Mouse (Mus musculus): ENCODE data around the gene Sgta. TPM values are rescaled to one million over a fixed set of nuclear protein-coding genes. Genes with fewer than 3 reads are reported as not detected.

Sgta gene
- total and polyA plus RNA-seq, 3 experiments: 100 to 1,019 (median 152) TPM

DNA sequence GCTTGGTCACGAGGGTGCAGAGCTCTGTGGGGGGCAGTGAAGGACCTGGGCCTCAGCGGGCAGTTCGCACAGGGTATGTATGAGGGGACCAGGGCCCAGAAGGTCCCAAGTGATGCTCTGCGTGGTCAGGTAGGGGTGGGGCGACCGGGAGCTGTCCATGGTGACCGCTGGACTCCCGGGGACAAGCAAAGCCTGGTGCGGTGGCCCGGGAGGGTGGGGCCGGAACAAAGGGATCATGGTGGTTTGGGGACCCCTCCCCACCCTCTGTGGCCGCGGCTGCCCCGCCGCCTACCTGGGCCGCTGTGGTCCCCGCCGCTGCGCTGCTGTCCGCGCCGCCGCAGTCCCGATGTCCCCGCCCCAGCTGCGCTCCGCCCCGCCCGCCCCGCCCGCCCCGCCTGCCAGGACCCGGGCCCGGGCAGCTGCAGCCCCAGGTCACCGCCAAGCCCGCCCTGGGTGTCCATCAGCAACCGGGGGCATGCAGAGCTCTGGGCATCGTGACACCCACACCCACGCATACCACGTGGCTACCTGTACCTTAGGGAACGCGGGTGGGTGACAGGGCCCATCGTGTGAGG, 34.8 kb downstream of the Sgta start:
- Histone ChIP-seq H3K9ac (ENCODE audit: control insufficient read depth, low read depth, low read length, poor library complexity, severe bottlenecking) (no peak overlapping the region), H3K27me3 (ENCODE audit: control insufficient read depth in 1 of 2, insufficient read depth in 2 of 2, low read length in 2 of 2) (no peaks in the 10 kb centered on the region), H3K36me3 (ENCODE audit: control insufficient read depth in 1 of 2, insufficient read depth in 2 of 2, low read length in 2 of 2) (no peaks in the 10 kb centered on the region), H3K4me1 (ENCODE audit: control insufficient read depth in 1 of 2, insufficient read depth in 2 of 2, low read length in 2 of 2) (no peaks in the 10 kb centered on the region), H3K27ac (ENCODE audit: control insufficient read depth, low read depth, low read length) (no peak overlapping the region), H3K9me3 (replicated peaks; ENCODE audit: insufficient read depth, low read length) (no peaks in the 10 kb centered on the region), H3K79me2 (ENCODE audit: control insufficient read depth, insufficient read depth, low read length, poor library complexity) (no peaks in the 10 kb centered on the region), H3K4me3 (ENCODE audit: control insufficient read depth in 1 of 2, insufficient read depth in 1 of 2, low read depth in 2 of 2, low read length in 2 of 2) (no peak overlapping the region)
- TF ChIP-seq TCF12 (IDR thresholded peaks at IDR 0.05; ENCODE audit: low read depth, low read length) (no peak), ELF1 (IDR thresholded peaks at IDR 0.05; ENCODE audit: low read depth, low read length) (no peak), POLR2A (IDR thresholded peaks at IDR 0.05; ENCODE audit: control insufficient read depth in 1 of 2, insufficient read depth in 1 of 2, low read depth in 1 of 2, low read length in 2 of 2, poor library complexity in 1 of 2) (no peak), NELFE (IDR thresholded peaks at IDR 0.05; ENCODE audit: low read depth, low read length) (no peak)
- DNase-seq (ENCODE audit: low read depth, low spot score): no peak

DNA sequence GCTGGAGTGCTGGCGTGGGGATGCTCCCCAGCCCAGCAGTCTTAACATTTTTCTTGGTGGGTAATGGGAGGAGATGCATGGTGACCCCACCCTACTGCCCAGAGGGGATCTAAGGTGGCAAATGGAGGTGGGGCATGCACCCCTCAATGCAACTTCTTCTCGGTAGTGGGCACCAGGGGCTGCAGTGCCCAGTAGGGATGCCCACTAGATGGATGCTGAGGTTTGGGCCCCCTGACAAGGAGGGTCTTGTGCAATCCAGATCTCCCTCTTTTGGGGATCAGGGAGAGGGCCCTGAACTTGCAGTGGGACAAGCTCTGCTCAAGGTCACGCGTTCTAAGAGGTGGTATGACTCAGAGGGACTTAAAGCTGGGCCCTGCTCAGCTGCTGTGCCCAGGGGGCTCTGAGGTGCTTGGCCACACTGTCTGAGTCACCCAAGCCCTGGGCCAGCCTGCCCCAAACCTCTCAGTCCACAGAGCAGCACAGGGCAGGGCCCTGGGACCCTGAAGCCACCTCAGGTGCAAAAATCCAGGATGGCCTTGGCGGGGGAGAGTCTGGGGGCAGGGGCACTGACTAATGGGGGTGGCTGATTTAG, 35.5 kb downstream of the Sgta start:
- no peak overlapping the region for H3K4me3 ChIP-seq (ENCODE audit: control insufficient read depth in 1 of 2, insufficient read depth in 1 of 2, low read depth in 2 of 2, low read length in 2 of 2)
- DNase-seq (ENCODE audit: low read depth, low spot score): no peak
- no peak overlapping the region for H3K27ac ChIP-seq (ENCODE audit: control insufficient read depth, low read depth, low read length)
- H3K9me3 ChIP-seq (replicated peaks; ENCODE audit: insufficient read depth, low read length): no peaks in the 10 kb centered on the region
- H3K79me2 ChIP-seq (ENCODE audit: control insufficient read depth, insufficient read depth, low read length, poor library complexity): no peaks in the 10 kb centered on the region
- no peaks in the 10 kb centered on the region for H3K36me3 ChIP-seq (ENCODE audit: control insufficient read depth in 1 of 2, insufficient read depth in 2 of 2, low read length in 2 of 2)
- H3K4me1 ChIP-seq (ENCODE audit: control insufficient read depth in 1 of 2, insufficient read depth in 2 of 2, low read length in 2 of 2): no peaks in the 10 kb centered on the region
- TF ChIP-seq GATA1 (IDR thresholded peaks at IDR 0.05; ENCODE audit: low read depth, low read length) (no peak), GABPA (IDR thresholded peaks at IDR 0.05; ENCODE audit: low read depth, low read length) (no peak), POLR2AphosphoS2 (IDR thresholded peaks at IDR 0.05; ENCODE audit: low read length) (no peak), USF2 (IDR thresholded peaks at IDR 0.05; ENCODE audit: borderline replicate concordance in 1 of 2, insufficient read depth in 1 of 2, low read depth in 1 of 2, low read length in 2 of 2) (no peak), EP300 (IDR thresholded peaks at IDR 0.05; ENCODE audit: low read depth in 1 of 2, low read length in 2 of 2) (no peak), SMC3 (IDR thresholded peaks at IDR 0.05; ENCODE audit: low read depth, low read length) (no peak), MXI1 (IDR thresholded peaks at IDR 0.05; ENCODE audit: low read depth, low read length) (no peak), NELFE (IDR thresholded peaks at IDR 0.05; ENCODE audit: low read depth, low read length) (no peak), MAFK (IDR thresholded peaks at IDR 0.05; ENCODE audit: borderline replicate concordance, low read depth, low read length) (no peak), BHLHE40 (IDR thresholded peaks at IDR 0.05; ENCODE audit: borderline replicate concordance, low read depth, low read length) (no peak), CTCF (IDR thresholded peaks at IDR 0.05 in 2 of 3, conservative IDR thresholded peaks at IDR 0.05 in 1 of 3; ENCODE audit: control insufficient read depth in 1 of 3, insufficient read depth in 1 of 3, low read depth in 2 of 3, low read length in 3 of 3, poor library complexity in 1 of 3, severe bottlenecking in 1 of 3) (no peak), MAZ (IDR thresholded peaks at IDR 0.05; ENCODE audit: low read depth, low read length) (no peak), TAL1 (IDR thresholded peaks at IDR 0.05; ENCODE audit: low read length) (no peak), NRF1 (IDR thresholded peaks at IDR 0.05; ENCODE audit: insufficient read depth, low read depth, low read length, poor library complexity, severe bottlenecking) (no peak), RAD21 (IDR thresholded peaks at IDR 0.05; ENCODE audit: low read depth, low read length) (no peak)
- H3K9ac ChIP-seq (ENCODE audit: control insufficient read depth, low read depth, low read length, poor library complexity, severe bottlenecking): no peak overlapping the region
- H3K27me3 ChIP-seq (ENCODE audit: control insufficient read depth in 1 of 2, insufficient read depth in 2 of 2, low read length in 2 of 2): no peaks in the 10 kb centered on the region

Data from MEL (cell line).